Mouse (Mus musculus) cerebellum, adult 2 months (tissue): Measurements from ENCODE around the gene Pfkfb3. TPM values are rescaled to one million over a fixed set of nuclear protein-coding genes. Genes with fewer than 3 reads are reported as not detected.

Source experiments
- DNase-seq, 2 experiments: peaks; one replicate each; pipeline ENCODE4 v3.0.0; 2021
- H3K27ac ChIP-seq: fragments of 200-500 bp; 2 replicates; pipeline ENCODE4 v1.5.1; 2012; ENCODE audit warnings: low read length, control low read depth, inconsistent platforms; ENCODE audit not compliant: insufficient read depth
- H3K27me3 ChIP-seq: fragments of 200-500 bp; 2 replicates; pipeline ENCODE4 v1.6.1; 2012; ENCODE audit warnings: inconsistent platforms, mild to moderate bottlenecking, low read length, moderate library complexity; ENCODE audit not compliant: control insufficient read depth, insufficient read depth
- H3K4me1 ChIP-seq: fragments of 200-500 bp; 2 replicates; pipeline ENCODE4 v1.6.1; 2011; ENCODE audit warnings: low read length; ENCODE audit not compliant: control insufficient read depth, insufficient read depth
- H3K4me3 ChIP-seq: fragments of 200-500 bp; replicated peaks from 2 replicates; pipeline ENCODE3; 2011; ENCODE audit warnings: mild to moderate bottlenecking, low read depth, low read length, control low read depth; ENCODE audit not compliant: insufficient read depth
- CTCF ChIP-seq: fragments of 200-500 bp; IDR thresholded peaks from 2 replicates; pipeline ENCODE4 v1.5.1; 2011; ENCODE audit warnings: low read depth, mild to moderate bottlenecking, control low read depth, low read length, moderate library complexity, borderline replicate concordance; ENCODE audit not compliant: insufficient read depth
- POLR2A ChIP-seq: fragments of 200-500 bp; IDR thresholded peaks from 2 replicates; pipeline ENCODE4 v1.6.1; 2011; ENCODE audit warnings: low read length, control low read depth, borderline replicate concordance; ENCODE audit not compliant: insufficient read depth
- WGBS: fragments of 180-500 bp; shearing (Covaris S2); methylation state at CpG from one replicate; pipeline ENCODE4 v1.1.7; 2018; 5-methylcytosine and 5-hydroxymethylcytosine counted together
- polyA plus RNA-seq: library from polyadenylated mRNA; depleted of rRNA; stranded (reverse); fragments of >200 nt; gene quantifications from 2 replicates; pipeline ENCODE4 v1.2.3, GENCODE M21; 2012

Pfkfb3 gene
- polyA plus RNA-seq, 1 experiment, result 38.2 TPM

DNA sequence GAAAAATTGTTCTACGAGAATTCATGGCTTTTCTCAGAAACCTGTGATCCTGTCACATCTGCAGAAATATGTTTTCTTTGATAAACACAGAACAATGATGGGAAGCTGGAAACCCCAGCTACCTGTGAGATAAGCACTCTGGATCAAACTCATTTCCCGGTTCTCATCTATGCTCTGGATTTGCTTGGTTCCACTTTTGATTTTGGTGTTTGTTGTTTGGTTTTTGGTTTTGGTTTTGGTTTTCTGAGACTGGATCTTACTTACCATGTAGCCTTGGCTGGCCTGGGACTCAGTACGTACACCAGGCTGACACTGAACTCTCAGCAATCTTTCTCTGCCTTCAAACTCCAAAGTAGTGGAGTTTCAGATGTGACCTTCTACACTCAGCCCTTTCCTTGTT lies 38.0 kb downstream of the Pfkfb3 start:
- no peak for DNase-seq
- Histone ChIP-seq H3K27me3 (no peaks in the 10 kb centered on the region), H3K4me1 (no peaks in the 10 kb centered on the region), H3K27ac (no peak overlapping the region), H3K4me3 (no peak overlapping the region)
- TF ChIP-seq CTCF (no peak), POLR2A (no peak)
- WGBS, result 92% methylated on average over 3 of the region's 3 CpGs

DNA sequence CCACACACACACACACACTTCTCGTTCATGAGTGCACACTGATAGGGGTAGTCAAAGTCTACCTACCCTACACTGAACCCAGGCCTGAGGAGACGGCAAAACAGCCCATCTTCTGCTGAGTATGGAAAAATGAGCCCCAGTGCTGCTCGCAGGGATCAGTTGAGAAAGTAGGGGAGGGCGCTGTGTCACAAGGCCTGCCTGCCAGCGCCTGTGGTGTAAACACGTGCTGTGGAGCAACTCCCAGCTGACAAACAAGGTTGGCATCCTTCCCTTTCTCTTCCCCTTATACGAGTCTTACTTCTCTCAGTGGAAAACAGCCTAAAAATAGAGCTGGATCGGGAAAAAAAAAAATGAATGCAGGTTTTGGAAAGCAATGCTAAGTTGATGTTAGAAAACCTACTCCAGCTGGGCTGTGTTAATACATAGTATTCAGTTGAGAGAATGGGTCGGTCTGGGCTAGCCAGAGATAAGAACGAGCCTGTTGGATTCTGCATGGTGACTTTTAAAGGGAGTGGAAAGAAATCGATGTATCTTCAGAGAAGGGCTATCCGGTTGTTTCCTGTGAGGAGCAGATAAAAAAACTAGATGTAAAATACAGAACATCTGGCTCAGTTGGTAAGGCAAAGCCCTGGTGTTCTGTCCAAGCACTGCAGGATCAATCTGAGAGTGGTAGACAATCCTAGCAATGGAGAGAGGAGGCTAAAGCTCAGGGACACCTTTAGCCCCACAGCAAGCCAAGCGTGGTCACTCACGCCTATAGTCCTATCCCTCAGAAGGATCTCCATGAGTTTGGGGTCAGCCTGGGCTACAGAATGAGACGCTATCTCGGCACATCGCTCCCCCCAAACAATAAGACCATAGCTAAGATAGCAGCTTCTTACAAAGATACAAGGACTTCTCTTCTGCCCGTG lies 40.6 kb downstream of the Pfkfb3 start:
- DNase-seq, result no peak
- no peaks in the 10 kb centered on the region for H3K4me1 ChIP-seq
- WGBS, result 53% methylated on average over 18 of the region's 18 CpGs
- TF ChIP-seq CTCF (no peak), POLR2A (no peak)
- H3K4me3 ChIP-seq, result no peak overlapping the region
- H3K27ac ChIP-seq, result no peak overlapping the region
- H3K27me3 ChIP-seq, result no peaks in the 10 kb centered on the region

DNA sequence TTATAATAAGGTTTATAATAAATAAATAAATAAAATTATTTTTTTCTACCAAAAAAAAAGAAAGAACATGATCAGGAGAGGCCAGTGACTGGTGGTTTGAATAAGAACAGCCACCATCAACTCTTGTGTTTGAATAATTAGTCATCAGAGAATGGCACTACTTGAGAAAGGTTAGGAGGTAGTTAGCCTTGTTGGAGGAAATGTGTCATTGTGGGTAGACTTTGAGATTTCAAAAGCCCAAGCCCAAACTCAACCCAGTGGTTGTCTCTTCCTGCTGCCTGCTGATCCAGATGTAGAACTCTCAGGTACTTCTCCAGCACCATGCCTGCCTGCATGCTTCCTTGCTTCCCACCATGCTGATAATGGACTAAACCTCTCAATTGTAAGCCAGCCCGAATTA lies 41.8 kb downstream of the Pfkfb3 start:
- WGBS, result 88% methylated on average over 1 of the region's 1 CpGs
- no peak for DNase-seq
- no peak overlapping the region for H3K4me3 ChIP-seq
- H3K4me1 ChIP-seq, result no peaks in the 10 kb centered on the region
- H3K27ac ChIP-seq, result no peak overlapping the region
- TF ChIP-seq POLR2A (no peak), CTCF (no peak)
- no peaks in the 10 kb centered on the region for H3K27me3 ChIP-seq

GRCm38 (mm10) chr2:11503736-11504135 lies 50.1 kb downstream of the Pfkfb3 start:
- WGBS, result 41% methylated on average over 7 of the region's 7 CpGs
- H3K27ac ChIP-seq, result no peak overlapping the region
- H3K4me1 ChIP-seq, result no peaks in the 10 kb centered on the region; the same call in 1 of the 2 replicates
- no peak overlapping the region for H3K4me3 ChIP-seq
- no peaks in the 10 kb centered on the region for H3K27me3 ChIP-seq
- no peak for DNase-seq
- TF ChIP-seq POLR2A (no peak), CTCF (no peak)

DNA sequence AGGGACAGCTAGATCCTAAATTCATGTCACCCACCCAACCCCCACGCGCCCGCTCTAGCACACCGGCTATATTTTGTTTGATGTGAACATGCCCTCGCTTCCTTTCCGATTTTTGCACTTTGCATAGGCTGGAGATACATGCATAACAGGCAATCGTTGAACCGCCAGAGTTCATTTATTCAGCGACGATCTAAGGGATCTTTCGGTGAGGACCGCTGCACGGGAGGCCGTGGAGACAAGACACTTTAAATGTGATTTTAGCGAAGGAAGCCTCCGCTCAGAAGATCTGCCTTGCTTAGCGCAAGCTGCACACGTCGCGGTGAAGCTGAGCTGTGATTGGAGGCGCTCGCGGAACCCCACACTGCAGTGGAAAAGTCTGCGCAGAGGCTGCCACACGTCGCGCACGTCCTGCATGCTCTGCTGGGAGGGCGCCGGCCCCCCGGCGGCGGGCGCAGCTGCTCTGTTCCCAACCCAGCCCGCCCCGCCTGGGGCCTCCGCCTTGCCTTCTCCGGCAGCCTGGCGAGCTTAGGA lies 50.9 kb downstream of the Pfkfb3 start:
- Histone ChIP-seq H3K4me3 (peak overlapping the region; percentile 67), H3K27me3 (no peaks in the 10 kb centered on the region), H3K27ac (no peak overlapping the region), H3K4me1 (no peaks in the 10 kb centered on the region; the same call in 1 of the 2 replicates)
- peak; percentile 76 to 78 for DNase-seq
- TF ChIP-seq CTCF, result no peak
- peak; percentile 28; the same call in 1 of the 2 replicates for TF ChIP-seq POLR2A
- 1% methylated on average over 39 of the region's 39 CpGs for WGBS

DNA sequence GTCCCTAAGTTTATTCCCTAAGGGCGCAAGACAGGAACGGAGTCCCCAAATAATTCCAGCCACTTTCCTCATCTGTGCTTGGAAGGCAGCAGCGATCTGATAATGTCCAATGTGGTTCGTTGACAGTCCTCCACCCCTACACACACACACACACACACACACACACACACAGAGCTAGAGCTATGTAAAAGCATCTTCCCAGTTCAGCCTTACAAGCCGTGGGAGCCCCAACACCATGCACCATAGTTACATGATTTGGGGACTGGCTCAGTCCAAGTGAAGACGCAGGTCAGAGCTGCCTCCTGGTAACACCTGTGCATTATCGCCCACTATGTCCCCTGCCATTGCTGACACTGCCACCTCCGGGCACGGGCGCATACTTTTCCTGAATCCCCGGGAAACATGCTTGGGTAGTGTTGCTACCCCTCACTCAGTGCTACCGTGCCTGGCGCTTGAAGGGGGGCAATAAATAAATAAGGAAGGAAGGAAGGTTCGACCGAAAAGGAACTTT lies 51.6 kb downstream of the Pfkfb3 start:
- Histone ChIP-seq H3K4me3 (peak overlapping the region; percentile 67), H3K27ac (no peak overlapping the region), H3K4me1 (no peaks in the 10 kb centered on the region; the same call in 1 of the 2 replicates), H3K27me3 (no peaks in the 10 kb centered on the region)
- WGBS, result 2% methylated on average over 15 of the region's 15 CpGs
- TF ChIP-seq CTCF (no peak), POLR2A (no peak)
- no peak for DNase-seq

GRCm38 (mm10) chr2:11501301-11502254 lies 52.3 kb downstream of the Pfkfb3 start:
- H3K27ac ChIP-seq, result no peak overlapping the region; the same call in 1 of the 2 replicates
- DNase-seq, result peak; percentile 85 to 88
- no peaks in the 10 kb centered on the region for H3K27me3 ChIP-seq
- TF ChIP-seq CTCF, result peak; percentile 74
- peak; percentile 54 for TF ChIP-seq POLR2A
- WGBS, result under 1% methylated on average over 76 of the region's 76 CpGs
- H3K4me3 ChIP-seq, result peak overlapping the region; percentile 67
- H3K4me1 ChIP-seq, result no peaks in the 10 kb centered on the region; the same call in 1 of the 2 replicates
